Mouse (Mus musculus): Measurements from ENCODE around the gene 1700029H14Rik. TPM values are rescaled to one million over a fixed set of nuclear protein-coding genes. Genes with fewer than 3 reads are reported as not detected.

Gene 1700029H14Rik
- 0.29 TPM in 1 of 2 replicates, not detected in the other for polyA plus RNA-seq (2015; fragmentation: Nextera tagmentation; extraction: Ambion mirVana)

DNA sequence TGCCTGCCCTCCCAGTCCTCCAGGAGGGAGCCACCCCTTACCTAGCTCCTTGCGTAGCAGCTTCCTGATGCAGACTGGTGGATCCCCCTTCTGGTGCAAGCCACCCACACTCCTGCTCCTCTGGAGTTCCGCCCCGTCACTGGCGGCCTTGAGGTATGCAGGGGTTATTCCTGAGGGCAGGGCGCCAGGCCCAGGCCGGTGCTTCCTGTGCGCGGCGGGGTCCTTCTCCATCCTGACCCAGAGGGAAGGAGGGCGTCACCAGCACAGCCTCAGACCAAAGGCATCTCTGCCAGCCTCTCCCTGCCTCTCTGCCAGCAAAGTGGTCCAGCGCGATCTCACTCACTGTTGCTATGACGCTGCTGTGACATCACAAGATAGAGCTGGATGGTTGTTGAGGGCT, at the start of gene 1700029H14Rik:
Gene 1700029H14Rik, minus strand, starts transcription at position 344 of the 400 bp plus-strand sequence.

Other genes with a start within 250 kb of the 1700029H14Rik start
- 54.9 and 66.3 TPM in 2 replicates for gene Tfdp1, start 223.7 kb downstream of the 1700029H14Rik start, polyA plus RNA-seq (2015; fragmentation: Nextera tagmentation; extraction: Ambion mirVana)
- not detected in 2 replicates for gene Atp4b, start 165.6 kb downstream of the 1700029H14Rik start, polyA plus RNA-seq (2015; fragmentation: Nextera tagmentation; extraction: Ambion mirVana)
- not detected in 2 replicates for gene Grk1, start 157.4 kb downstream of the 1700029H14Rik start, polyA plus RNA-seq (2015; fragmentation: Nextera tagmentation; extraction: Ambion mirVana)
- gene Tmem255b, start 127.3 kb downstream of the 1700029H14Rik start, polyA plus RNA-seq (2015; fragmentation: Nextera tagmentation; extraction: Ambion mirVana): 2.3 and 2.5 TPM in 2 replicates
- 134 and 141 TPM in 2 replicates for gene Gas6, start 68.0 kb downstream of the 1700029H14Rik start, polyA plus RNA-seq (2015; fragmentation: Nextera tagmentation; extraction: Ambion mirVana)
- gene Rasa3, start 115.1 kb upstream of the 1700029H14Rik start, polyA plus RNA-seq (2015; fragmentation: Nextera tagmentation; extraction: Ambion mirVana): 14.8 and 21.8 TPM in 2 replicates
- gene Cfap97d2, start 143.4 kb upstream of the 1700029H14Rik start, polyA plus RNA-seq (2015; fragmentation: Nextera tagmentation; extraction: Ambion mirVana): not detected in 2 replicates
- 66.6 and 73.9 TPM in 2 replicates for gene Cdc16, start 195.2 kb upstream of the 1700029H14Rik start, polyA plus RNA-seq (2015; fragmentation: Nextera tagmentation; extraction: Ambion mirVana)
- 19.7 and 25.7 TPM in 2 replicates for gene Upf3a, start 223.2 kb upstream of the 1700029H14Rik start, polyA plus RNA-seq (2015; fragmentation: Nextera tagmentation; extraction: Ambion mirVana)

All from skeletal muscle tissue, postnatal 0 days (tissue).